Mouse (Mus musculus): ENCODE data around the gene Cep295.
A peak's percentile ranks its signal among the peaks of the same experiment; 100 is the strongest.
"Not testable (repeated sequence)": the region's sequence is repeated elsewhere in the genome, so short reads cannot be mapped to it uniquely, and the experiment has no call there.

The Cep295 gene

DNA sequence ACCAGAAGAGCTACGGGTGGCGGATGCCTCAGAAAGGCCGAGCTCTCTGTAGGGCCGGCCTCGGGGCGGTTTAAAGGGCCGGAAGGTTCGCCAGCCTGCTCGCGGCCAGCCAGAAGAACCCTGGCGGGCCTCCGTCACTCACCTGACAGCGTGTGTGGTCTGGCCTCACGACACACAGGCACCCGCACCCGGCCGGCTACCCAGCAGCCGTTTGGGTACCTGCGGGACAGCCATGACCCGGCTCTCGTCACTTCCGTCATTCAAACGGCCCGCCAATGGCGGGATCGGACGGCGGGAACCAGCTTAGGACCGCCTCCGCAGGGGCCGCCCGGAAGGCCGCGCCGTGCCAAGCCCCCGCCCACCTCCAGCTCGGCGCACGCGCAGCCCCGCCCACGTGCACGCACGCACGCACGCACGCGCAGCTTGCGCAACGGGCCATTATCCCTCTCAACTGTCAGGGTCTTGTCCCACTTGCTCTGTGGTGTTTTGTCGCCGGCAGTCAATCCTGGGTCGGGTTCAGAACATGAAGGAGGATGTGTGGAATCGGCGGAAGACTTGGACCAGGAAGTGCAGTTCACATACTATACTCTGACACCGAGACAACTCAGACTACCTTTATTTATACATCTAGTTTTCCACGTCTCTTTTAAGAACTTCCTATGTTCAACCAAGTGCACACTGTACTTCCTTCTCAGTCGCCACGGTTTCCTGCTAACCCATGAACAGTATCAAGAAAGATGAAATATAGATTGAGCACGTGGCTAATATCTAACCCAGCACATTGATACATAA lies at the start of gene Cep295:
TSS of gene Cep295 (minus strand) at position 305 of the 792 bp plus-strand sequence.
- peak; percentile 90 to 91 for DNase-seq

DNA sequence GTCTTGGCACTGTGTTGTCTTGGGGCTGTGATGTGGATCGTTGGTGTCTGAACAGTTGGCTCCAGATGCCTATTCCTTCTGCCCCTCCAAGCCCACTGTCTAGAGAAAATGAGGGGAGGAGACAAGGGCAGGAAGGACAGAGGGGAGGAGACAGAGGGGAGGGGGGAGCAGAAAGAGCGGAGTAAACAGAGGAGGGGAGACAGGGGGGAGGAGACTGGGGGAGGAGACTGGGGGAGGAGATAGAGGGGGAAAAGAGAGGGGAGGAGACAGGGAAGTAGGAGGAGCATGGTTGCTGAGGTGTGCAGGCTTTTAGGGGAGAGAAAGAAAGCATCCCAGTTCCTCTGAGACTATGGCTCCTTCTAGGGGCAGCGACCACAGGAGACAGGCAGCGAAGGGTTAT lies 40.0 kb upstream of the Cep295 start:
- DNase-seq = no peak

DNA sequence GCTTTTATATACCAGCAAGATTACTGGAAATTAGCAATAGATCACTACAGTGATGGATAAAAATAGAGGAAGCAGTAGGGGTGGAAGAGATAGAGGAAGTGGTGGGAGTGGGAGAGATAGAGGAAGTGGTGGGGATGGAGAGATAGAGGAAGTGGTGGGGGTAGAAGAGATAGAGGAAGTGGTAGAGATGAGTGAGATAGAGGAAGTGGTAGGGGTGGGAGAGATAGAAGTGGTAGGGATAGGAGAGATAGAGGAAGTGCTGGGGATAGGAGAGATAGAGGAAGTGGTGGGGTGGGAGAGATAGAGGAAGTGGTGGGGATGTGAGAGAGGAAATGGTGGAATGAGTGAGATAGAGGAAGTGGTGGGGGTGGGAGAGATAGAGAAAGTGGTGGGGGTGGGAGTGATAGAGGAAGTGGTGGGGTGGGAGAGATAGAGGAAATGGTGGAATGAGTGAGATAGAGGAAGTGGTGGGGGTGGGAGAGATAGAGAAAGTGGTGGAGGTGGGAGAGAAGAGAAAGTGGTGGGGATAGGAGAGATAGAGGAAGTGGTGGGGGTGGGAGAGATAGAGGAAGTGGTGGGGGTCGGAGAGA lies 37.9 kb upstream of the Cep295 start:
- no peak for DNase-seq

DNA sequence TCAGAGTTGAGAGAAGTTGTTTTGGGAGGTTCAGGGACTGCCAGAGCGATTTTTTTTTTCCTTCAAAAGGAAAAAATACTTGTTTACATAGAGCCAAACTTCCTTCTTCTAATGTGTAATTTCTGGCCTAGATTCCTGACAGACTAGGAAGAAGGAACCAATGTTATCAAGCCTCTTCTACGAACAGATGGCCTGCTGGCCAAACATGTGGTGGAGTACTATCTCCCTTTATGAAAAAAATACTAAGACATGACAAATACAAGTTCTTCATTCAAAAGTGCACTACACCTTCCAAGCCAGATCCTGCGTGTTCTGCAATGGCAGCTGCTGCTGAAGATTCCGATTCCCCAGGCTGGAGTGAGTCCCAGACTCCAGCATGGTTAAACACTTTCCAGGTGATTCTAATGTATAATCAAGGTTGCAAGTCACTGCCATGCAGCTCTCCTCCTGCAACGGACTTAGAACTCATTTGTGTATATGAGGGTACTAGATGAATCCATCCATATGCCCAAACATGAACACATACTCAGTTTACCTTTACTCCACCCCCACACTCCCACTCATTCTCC lies 29.6 kb upstream of the Cep295 start:
- no peak for DNase-seq

DNA sequence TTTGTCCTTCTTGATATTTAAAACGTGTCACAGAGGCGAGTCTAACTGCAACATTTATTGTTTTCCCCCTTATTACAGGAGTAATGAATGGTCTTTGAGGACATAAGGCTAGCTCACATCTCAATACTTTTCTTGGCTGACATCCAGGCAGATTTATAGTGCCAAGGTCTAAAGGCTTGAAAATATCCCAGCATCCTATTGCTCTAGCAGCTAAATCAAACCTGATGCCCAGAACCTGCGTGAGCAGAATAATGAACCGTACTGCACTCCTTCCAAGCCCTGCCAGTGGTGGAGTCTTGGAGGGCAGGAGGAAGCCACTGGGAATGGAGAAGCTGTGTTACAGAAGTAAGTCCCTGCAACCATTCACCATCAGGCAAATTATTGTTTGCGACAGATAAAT lies 26.7 kb upstream of the Cep295 start:
- no peak for DNase-seq

DNA sequence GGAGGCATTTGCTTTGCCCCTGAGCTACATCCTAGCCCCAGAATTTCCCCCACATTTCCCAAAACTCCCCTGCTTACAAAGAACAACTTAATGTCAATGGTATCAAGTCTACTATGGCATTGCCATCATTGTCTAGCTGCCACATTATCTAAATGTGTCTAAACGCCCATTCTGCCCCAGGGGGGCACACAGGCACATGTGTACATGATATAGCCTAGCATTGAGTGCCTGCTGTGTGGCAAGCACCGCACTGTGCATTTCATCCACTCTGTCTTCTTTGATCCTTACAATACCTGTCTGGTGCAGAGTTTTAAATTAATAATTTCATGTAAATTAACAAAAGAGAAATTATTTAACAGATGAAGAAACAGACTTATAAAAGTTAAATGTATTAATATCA lies 8.7 kb upstream of the Cep295 start:
- no peak for DNase-seq

DNA sequence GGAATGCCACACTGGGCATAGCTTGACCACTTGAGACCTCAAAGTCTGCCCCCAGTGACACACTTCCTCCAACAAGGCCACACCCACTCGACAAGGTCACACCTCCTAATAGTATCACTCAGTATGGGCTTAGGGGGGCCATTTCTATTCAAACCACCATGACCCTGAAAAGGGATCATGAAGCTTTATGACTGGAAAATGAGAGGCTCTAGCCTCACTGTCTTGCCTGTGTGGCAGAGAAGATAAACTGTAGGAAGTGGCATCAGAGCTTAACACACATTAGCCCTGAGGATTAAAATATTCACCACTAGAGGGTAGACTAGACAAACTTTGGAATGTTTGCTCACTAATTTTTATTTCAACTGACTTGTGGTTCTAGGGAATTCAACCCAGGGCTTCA lies 8.3 kb upstream of the Cep295 start:
- no peak for DNase-seq

DNA sequence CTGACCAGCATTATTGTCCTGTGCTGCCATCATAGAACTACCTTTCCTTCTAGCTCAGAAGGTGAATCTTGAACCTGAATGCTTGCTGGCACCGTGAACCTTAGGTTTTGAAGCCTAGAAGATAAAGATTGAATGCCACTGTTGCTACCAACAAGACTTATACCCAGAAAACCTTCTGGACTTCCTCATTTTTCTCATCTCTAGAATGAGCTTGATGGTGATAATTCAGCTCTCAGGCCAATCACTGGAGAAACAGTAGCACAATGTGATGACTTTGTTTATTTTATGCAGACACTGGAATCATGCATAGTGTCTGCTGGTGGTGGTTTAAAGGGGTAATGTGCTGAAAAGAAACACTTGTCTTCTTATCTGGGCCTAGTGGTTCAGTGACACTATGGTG lies 7.3 kb upstream of the Cep295 start:
- DNase-seq = no peak

DNA sequence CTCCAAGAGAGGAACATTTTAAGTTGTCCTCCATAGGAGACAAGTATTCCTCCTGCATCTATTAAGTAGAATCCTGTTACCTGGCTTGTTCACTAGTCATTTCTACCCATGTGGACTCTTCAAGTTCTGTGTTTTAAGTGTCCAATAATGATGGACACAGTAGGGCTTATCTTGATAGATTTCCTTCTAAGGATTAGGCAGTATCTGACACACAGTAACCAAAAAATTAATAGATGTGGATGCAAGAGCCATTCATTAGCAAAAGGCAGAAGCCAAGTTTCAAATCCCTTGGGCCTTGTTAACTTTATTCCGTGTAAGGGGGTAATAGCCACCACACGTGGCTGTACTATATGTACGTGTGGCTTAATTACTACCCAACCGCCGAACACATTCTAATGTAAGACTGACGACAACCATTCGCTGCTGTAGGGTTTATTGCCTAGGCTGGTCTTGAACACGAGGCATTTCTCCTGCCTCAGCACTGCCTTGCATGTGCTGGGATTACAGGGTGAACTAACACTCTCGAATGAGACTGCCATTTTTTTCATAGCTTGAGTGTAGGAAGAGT lies 588 bp downstream of the Cep295 start:
- no peak for DNase-seq

DNA sequence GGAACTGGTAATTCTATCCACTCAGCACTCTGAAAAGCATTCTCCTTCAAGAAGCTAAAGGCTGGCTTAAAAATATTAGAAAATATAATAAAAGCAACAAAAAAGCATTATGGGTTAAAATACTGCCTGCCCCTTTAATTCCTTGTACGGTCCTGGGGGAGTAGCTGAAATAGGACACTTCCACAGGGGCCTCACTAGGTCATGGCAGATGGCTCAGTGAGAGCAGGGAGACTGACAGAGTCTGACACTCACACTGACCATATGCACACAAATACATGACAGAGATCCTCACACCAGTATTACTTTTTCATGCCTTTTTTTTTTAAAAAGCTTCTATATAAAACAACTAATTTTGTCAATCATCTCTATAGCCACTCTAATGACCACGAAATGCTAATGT lies 7.7 kb downstream of the Cep295 start:
- no peak for DNase-seq

DNA sequence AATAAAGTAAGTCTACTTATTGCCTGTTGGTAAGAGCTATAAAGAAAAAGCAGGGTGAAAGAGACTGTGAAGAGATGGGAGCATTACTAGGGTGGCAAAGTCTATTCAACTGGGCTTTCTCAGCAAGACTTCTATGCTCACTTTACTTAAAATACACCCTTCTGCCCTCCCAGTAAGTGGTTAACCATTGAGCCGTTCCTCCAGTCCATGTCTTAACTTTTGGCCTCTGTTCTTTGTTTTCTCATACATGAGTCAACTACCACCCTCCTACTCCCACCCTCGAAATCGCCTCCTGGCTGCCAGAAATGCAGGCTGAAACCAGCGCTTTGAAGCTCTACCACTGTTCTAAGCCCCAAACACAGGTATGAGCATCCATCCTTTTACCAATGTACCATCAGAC lies 19.8 kb downstream of the Cep295 start:
- no peak for DNase-seq

DNA sequence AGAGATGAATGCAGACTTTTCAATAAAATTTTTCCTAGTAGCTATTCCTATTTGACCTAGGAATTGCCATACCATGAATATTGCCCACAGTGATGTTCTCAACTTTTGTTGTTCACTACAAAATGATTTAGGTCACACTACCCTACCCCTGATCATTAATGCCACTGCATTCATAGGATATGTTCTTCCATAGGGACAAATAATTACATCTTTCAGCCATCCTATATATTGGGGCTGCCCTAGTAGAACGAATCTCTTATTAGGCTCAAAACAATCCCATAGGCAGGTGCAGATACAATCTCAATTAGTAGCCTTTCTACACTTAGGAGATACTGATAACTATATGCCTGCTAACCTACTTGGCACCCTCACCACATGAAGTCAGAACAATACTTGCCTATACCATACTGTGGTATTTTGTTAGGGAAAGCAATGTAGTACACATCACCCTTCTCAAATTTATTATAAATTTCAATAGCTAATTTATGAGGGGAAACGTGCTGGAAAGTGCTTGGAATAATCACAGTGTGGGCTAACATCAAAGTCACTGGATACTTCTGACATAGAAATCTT lies 39.3 kb downstream of the Cep295 start:
- no peak for DNase-seq

DNA sequence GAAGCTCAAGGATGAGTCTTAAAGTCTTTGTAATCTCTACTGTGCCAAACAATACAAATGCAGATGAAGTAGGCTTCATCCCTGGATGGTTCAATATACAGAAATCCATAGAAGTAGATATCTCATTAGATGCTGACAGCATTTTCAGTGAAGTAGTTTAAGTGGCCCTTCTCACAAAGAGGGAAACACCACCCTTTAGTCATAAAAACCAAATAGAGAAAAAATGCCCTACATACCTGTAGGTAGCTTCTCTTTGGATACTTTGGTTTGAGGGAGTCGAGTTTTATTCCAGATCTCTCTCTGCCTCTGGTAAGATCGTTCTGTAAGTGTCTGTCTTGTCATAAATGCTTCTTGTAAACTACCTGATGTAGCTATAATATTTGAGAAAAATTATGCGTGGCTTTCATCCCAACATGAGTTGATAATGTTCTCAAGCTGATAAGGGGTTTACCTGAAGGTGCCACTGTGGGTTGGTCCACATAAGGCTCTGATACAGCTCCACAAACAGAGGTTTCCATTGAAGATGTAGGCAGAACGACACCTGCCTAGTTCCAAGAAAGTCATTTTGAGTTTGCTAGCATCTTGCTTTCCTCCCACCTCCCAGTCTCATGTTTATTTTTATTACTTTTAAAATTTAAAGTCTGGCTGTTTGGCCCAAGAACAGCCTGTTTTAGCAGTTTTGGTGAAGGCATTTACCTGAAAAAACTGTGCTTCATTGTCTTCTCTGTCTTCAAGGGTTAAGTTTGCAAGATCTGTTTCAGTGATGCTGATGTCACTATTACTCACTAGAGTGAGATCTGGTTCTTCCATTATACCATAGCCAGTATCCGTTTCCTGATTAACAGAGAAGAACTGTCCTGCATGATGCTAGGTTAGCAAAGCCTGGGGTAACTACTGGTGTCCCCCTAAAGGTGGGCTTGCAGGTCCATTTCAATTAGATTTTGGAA lies 40.1 kb downstream of the Cep295 start:
- no peak for DNase-seq

DNA sequence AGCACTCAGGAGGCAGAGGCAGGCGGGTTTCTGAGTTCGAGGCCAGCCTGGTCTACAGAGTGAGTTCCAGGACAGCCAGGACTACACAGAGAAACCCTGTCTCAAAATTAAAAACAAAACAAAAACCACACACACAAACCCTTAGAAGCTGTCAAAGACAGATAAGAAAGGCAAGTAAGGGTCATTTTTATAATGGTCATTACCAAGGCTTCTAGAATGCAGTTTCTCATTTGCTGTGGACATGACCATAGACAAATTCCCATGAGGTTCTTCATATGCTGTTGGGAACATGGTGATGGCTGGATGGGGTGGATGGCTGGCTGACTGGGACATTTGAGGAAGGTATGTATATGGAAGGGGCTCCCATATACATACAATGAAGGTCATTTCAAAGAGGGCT lies 41.3 kb downstream of the Cep295 start:
- not testable (repeated sequence) for DNase-seq

DNA sequence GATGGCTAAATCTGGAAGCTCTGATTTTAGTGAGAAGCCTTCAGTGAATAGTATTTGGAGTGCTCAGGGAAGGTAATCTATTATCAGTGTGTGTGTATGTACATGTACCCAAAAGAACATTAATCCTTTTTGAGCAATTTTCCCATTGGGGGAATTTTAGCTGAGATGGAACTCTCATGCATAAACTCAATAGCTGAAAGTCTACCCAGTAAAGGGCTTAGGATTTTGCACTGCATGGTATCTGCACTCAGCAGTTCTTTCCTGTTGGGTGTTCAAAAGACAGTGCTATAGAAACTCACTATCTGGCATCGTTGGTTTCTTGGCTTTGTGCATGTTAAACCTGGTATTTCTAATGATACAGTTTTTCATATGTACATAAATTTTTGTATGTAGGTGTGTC lies 43.0 kb downstream of the Cep295 start:
- no peak for DNase-seq

DNA sequence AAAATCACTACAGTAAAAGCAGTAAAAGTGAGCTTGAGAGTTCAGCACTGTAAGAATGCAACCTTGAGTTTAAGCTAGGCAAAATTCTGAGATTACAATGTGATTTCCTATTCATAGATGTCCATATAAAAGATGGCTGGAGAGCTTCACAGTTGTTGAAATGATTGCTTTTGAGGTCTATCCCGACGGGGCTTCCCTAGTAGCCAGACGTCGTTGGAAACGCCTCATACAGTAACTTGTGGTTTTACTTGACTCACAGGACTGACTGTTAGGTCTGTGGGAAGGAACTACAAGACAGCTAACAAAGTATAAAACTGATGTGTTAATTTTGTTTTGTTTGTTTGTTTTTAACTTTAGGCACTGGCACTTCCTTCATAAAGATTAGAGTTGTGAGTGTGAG lies 44.0 kb downstream of the Cep295 start:
- no peak for DNase-seq

DNA sequence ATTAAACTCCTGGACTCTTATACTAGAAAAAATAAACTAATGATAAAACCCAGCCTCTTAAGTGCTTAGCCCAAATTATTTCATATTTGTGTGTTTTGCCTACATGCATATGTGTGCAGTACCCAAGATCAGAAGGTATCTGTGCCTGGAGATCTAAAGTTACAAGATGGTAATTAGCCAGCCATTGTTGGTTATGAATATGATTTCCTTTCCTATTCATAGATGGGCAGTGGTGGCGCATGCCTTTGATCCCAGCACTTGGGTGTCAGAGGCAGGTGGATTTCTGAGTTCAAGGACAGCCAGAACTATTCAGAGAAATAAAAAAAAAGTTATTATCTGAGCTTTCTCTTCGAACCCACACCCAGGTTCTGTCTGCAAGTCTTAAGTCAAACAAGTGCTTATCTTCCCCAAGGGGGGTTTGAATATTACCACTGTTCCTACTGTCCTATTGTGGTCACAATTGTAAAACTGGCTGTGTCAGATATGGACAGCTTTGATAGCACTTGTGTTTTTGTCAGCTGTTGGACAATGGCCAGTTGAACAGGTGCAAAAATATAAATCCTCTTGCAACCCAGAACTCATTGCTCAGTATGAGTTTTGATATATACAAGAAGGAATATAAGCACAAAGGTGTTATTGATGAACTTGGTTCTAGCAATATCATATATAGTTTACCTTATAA lies 45.4 kb downstream of the Cep295 start:
- no peak for DNase-seq

DNA sequence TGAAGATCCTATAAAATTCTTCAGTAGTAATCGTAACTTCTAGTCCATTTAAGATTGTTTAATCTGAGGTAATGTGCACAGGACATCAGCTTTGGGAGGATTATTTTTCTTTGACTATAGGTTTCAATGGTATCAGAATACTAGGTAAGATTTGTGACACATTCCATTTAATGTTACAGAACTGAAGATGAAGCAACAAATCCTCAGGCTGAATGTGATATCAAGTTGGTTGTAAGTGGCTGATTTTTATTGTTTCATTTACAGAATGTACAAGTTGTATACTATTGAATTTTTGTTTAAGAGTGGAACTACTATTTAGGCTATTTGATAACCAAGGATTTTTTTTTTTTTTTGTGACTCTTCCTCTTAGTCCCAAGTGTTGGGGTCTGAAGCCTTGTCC lies 47.4 kb downstream of the Cep295 start:
- no peak for DNase-seq

DNA sequence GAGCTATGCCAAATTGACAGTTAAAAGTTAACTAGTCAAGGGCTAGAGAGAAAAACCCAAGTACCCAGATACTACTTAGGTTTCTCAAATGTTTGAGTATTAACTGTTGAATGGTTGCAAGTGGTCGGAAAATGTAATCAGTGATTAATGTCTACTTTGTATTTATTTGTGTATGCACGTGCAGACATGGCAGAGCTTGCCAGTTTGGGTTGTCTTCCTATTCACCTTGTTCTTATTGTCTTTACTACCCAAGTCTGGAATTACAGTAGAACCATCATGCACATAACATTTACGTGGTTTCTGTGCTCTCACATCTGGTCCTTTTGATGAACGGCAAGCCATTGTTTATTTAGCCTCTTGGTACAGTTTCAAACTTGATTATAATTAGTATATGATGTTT lies 48.2 kb downstream of the Cep295 start:
- DNase-seq = no peak

DNA sequence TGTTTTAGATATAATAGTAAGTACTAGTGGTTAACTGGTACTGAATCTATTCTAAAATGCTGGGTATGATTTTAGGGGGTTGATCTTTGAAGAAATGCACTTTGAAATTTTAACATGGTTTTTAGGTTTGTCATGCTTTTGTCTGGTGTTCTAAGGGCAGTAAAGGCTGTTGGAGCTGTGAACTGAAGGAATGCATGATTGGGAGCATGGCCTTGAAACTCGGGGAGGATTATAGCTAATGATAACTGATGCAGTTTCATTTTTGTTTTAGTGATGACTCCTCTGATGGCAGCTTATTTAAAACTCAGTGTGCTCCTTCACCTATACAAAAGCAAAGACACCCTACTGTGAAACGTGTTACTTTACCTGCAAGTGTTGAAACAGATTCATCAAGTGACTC lies 49.3 kb downstream of the Cep295 start:
- DNase-seq = no peak

DNA sequence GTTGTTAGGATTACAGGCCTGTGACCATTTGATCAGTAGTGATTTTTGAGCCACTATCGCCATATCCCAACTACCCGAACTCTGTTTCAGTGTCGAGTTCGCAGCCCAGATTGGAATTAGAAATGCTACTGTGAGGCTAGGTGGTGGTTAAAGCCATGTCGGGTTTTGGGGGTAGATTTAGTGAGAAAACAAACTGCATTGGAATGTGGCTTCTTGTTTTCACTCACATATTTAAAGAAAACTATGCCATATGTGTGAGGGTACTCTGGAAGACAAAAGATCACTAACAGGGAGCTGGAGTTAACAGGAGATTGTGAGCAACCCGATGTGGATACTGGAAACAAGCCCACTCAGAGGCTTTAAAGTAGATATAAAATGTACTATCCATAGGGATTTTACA lies 50.3 kb downstream of the Cep295 start:
- DNase-seq = no peak

Measured in thymus, adult 18-20 months (tissue).